ENCODE assay signal across 24 mouse cellular contexts in the genomic region with DNA sequence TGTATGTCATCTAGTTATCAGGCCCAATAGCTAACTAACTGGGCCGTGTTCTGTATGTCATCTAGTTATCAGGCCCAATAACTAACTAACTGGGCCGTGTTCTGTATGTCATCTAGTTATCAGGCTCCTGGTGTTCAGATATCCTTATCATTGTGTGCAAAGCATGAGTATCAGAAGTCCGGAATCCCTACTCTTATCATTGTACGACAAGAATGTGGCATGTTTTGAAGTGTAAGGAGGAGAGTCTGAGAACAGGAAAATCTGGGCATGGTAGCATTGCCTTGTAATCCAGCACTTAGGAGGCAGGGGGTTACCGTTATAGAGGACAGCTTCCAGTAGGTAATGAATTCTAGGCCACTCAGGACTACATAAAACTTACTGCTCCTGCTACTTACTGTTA.
DNase-seq lines count a peak whose midpoint lies in the region; ATAC-seq and TF ChIP-seq lines count a peak whose summit lies in the region.
"Had no signal": no experiment of that assay in that cellular context is flagged by ENCODE, and none has a peak within 500 bp of the region (broad histone marks: within the 10 kb centered on the region; RNA-seq: fewer than 3 reads in every experiment).

No protein-coding gene starts in this region.

- H3K36me3 ChIP-seq in heart, embryonic 13.5 days = no peaks in the 10 kb centered on the region
- no peaks in the 10 kb centered on the region for H3K36me3 ChIP-seq in heart, adult 2 months (ENCODE audit: control insufficient read depth, insufficient read depth, low read length)
- no peaks in the 10 kb centered on the region for H3K36me3 ChIP-seq in liver, embryonic 14.5 days (replicated peaks; ENCODE audit: control insufficient read depth, insufficient read depth, low read depth)
- no peaks in the 10 kb centered on the region for H3K36me3 ChIP-seq in liver, embryonic 16.5 days (ENCODE audit: control insufficient read depth, insufficient read depth)
- H3K36me3 ChIP-seq: forebrain, embryonic 10.5 days; heart, embryonic 15.5 days; hindbrain, embryonic 10.5 days; hindbrain, embryonic 13.5 days had no signal

- H3K27ac ChIP-seq in heart, embryonic 13.5 days (replicated peaks) = no peak overlapping the region
- no peak overlapping the region for H3K27ac ChIP-seq in heart, adult 2 months
- H3K27ac ChIP-seq in liver, embryonic 14.5 days = no peak overlapping the region
- H3K27ac ChIP-seq in liver, embryonic 16.5 days (ENCODE audit: low read length) = no peak overlapping the region
- H3K27ac ChIP-seq: forebrain, embryonic 10.5 days; forebrain, embryonic 13.5 days; heart, embryonic 15.5 days; hindbrain, embryonic 10.5 days; hindbrain, embryonic 13.5 days had no signal

- H3K9me3 ChIP-seq in heart, embryonic 13.5 days = no peaks in the 10 kb centered on the region
- H3K9me3 ChIP-seq in liver, embryonic 14.5 days (ENCODE audit: control insufficient read depth, low read length) = no peaks in the 10 kb centered on the region
- no peaks in the 10 kb centered on the region for H3K9me3 ChIP-seq in liver, embryonic 16.5 days (replicated peaks; ENCODE audit: control insufficient read depth, low read length)
- H3K9me3 ChIP-seq: forebrain, embryonic 10.5 days; forebrain, embryonic 13.5 days; heart, embryonic 15.5 days; hindbrain, embryonic 10.5 days; hindbrain, embryonic 13.5 days had no signal

- H3K9ac ChIP-seq in heart, embryonic 13.5 days = 0 out of 2 replicates have a peak overlapping the region, but pooled peaks have one; percentile 33
- no peak overlapping the region for H3K9ac ChIP-seq in heart, adult 2 months (ENCODE audit: low read depth, low read length)
- H3K9ac ChIP-seq in liver, embryonic 14.5 days (replicated peaks) = no peak overlapping the region
- H3K9ac ChIP-seq in liver, embryonic 16.5 days (ENCODE audit: low read depth, low read length) = no peak overlapping the region
- H3K9ac ChIP-seq: forebrain, embryonic 13.5 days; heart, embryonic 15.5 days; hindbrain, embryonic 13.5 days had no signal

- no peak for ATAC-seq in heart, embryonic 13.5 days (ENCODE audit: extremely low read depth, insufficient number of reproducible peaks, low FRiP score, low TSS enrichment)
- ATAC-seq in liver, embryonic 14.5 days (ENCODE audit: insufficient read depth) = no peak
- ATAC-seq in liver, embryonic 16.5 days (ENCODE audit: low read depth) = peak; percentile 55; the same call in 1 of the 2 replicates
- ATAC-seq in cerebellum, adult (ENCODE audit: insufficient number of reproducible peaks, low FRiP score, low TSS enrichment) = no peak
- ATAC-seq: forebrain, embryonic 13.5 days; forebrain, embryonic 16.5 days; hindbrain, embryonic 16.5 days; Patski had no signal

- 12% methylated on average over 5 of the region's 5 CpGs for WGBS in heart, embryonic 13.5 days
- 30% methylated on average over 5 of the region's 5 CpGs for WGBS in heart, adult 2 months
- 19% methylated on average over 5 of the region's 5 CpGs for WGBS in liver, embryonic 14.5 days (ENCODE audit: insufficient replicate concordance)
- 30% methylated on average over 5 of the region's 5 CpGs for WGBS in liver, embryonic 16.5 days (ENCODE audit: insufficient replicate concordance)

- H3K4me3 ChIP-seq in heart, embryonic 13.5 days = no peak overlapping the region
- H3K4me3 ChIP-seq in heart, adult 2 months = no peak overlapping the region
- H3K4me3 ChIP-seq in liver, embryonic 14.5 days (ENCODE audit: insufficient read depth in 1 of 2, low read depth in 2 of 2, low read length in 2 of 2) = no peak overlapping the region
- no peak overlapping the region for H3K4me3 ChIP-seq in liver, embryonic 16.5 days (ENCODE audit: low read depth, low read length)
- H3K4me3 ChIP-seq: forebrain, embryonic 10.5 days; forebrain, embryonic 13.5 days; heart, embryonic 15.5 days; hindbrain, embryonic 10.5 days; hindbrain, embryonic 13.5 days had no signal

- H3K27me3 ChIP-seq in heart, embryonic 13.5 days (replicated peaks) = no peaks in the 10 kb centered on the region
- no peaks in the 10 kb centered on the region for H3K27me3 ChIP-seq in heart, adult 2 months (ENCODE audit: control insufficient read depth, insufficient read depth, low read length)
- H3K27me3 ChIP-seq in liver, embryonic 14.5 days (ENCODE audit: control insufficient read depth, insufficient read depth, low read length) = no peaks in the 10 kb centered on the region
- H3K27me3 ChIP-seq in liver, embryonic 16.5 days (ENCODE audit: control insufficient read depth, insufficient read depth, low read depth, low read length) = no peaks in the 10 kb centered on the region
- H3K27me3 ChIP-seq: forebrain, embryonic 13.5 days; heart, embryonic 15.5 days; hindbrain, embryonic 13.5 days; Patski had no signal

- TF ChIP-seq EP300 in heart, adult 2 months (IDR thresholded peaks at IDR 0.05; ENCODE audit: insufficient read depth, low read depth, low read length) = no peak
- TF ChIP-seq EP300 in liver, embryonic 14.5 days (IDR thresholded peaks at IDR 0.05; ENCODE audit: low read depth) = peak; percentile 43

- no peak for TF ChIP-seq POLR2A in heart, adult 2 months (IDR thresholded peaks at IDR 0.05; ENCODE audit: insufficient read depth, low read depth, low read length)

- no peaks in the 10 kb centered on the region for H3K79me2 ChIP-seq in heart, adult 2 months (replicated peaks; ENCODE audit: control insufficient read depth, insufficient read depth, low read length)

- H3K4me2 ChIP-seq in heart, embryonic 13.5 days = no peak overlapping the region
- no peak overlapping the region for H3K4me2 ChIP-seq in liver, embryonic 14.5 days (ENCODE audit: low read depth)
- no peak overlapping the region for H3K4me2 ChIP-seq in liver, embryonic 16.5 days (ENCODE audit: low read depth, low read length)
- H3K4me2 ChIP-seq: forebrain, embryonic 13.5 days; heart, embryonic 11.5 days; heart, embryonic 15.5 days; hindbrain, embryonic 13.5 days had no signal

- H3K4me1 ChIP-seq in heart, embryonic 13.5 days = peaks cover 14% of the 10 kb centered on the region
- peaks cover 3% of the 10 kb centered on the region for H3K4me1 ChIP-seq in heart, adult 2 months (ENCODE audit: control insufficient read depth, insufficient read depth, low read length)
- H3K4me1 ChIP-seq in liver, embryonic 14.5 days (replicated peaks; ENCODE audit: control insufficient read depth in 2 of 2, insufficient read depth in 2 of 2, low read length in 1 of 2) = peaks cover 2 to 7% of the 10 kb centered on the region in 2 experiments; a peak in 3 of 4 replicates
- H3K4me1 ChIP-seq in liver, embryonic 16.5 days (ENCODE audit: control insufficient read depth, low read depth, low read length) = peaks cover 7% of the 10 kb centered on the region
- H3K4me1 ChIP-seq: forebrain, embryonic 10.5 days; forebrain, embryonic 13.5 days; hindbrain, embryonic 10.5 days had no signal

- intact Hi-C loops in heart, adult 2 months (cut with DNase I) = loop anchor here (5.0 kb wide), 1 partner anchor 272 kb away; no protein-coding TSS in a partner anchor

- no peak for TF ChIP-seq CTCF in heart, adult 2 months (IDR thresholded peaks at IDR 0.05)
- TF ChIP-seq CTCF in liver, embryonic 14.5 days (IDR thresholded peaks at IDR 0.05; ENCODE audit: low read depth) = no peak

- DNase-seq in heart, adult 2 months = no peak
- no peak for DNase-seq in liver, embryonic 14.5 days (ENCODE audit: low read depth in 3 of 3, low spot score in 3 of 3)
- no peak for DNase-seq in liver
- DNase-seq: adrenal gland, postnatal 10 days; adrenal gland, postnatal 36 days; cerebellum, adult 11-12 months; cerebellum, adult 9-10 months; cerebellum, postnatal 14 days; gastrocnemius, postnatal 10 days; gastrocnemius, postnatal 36 days; heart, postnatal 10 days; heart, postnatal 36 days had no signal
